Mouse (Mus musculus) megakaryocyte, embryonic 14.5 days (primary cell): ENCODE data around the gene Chst3.

Source experiments
- FLI1 ChIP-seq: IDR thresholded peaks from 2 replicates; pipeline ENCODE4 v1.6.1; 2012; ENCODE audit warnings: low read length, inconsistent platforms, mixed read lengths
- GATA1 ChIP-seq: IDR thresholded peaks from 3 replicates; pipeline ENCODE4 v1.6.1; 2012; ENCODE audit warnings: mixed read lengths, low read length, inconsistent platforms, borderline replicate concordance

GRCm38 (mm10) chr10:60168306-60168705 lies 50.8 kb downstream of the Chst3 start:
- no peak for TF ChIP-seq GATA1
- no peak for TF ChIP-seq FLI1
